Mouse (Mus musculus) CD4-positive, CD25-positive, alpha-beta regulatory T cell, adult 4 months (primary cell): Measurements from ENCODE around the gene Vmn2r96. TPM values are rescaled to one million over a fixed set of nuclear protein-coding genes. Genes with fewer than 3 reads are reported as not detected.
"Not testable (repeated sequence)": the region's sequence is repeated elsewhere in the genome, so short reads cannot be mapped to it uniquely, and the experiment has no call there.

Source experiments
- ATAC-seq: one replicate; pipeline ENCODE4 v1.8.0; 2017
- polyA plus RNA-seq, 2 experiments: library from polyadenylated mRNA; unstranded; fragments of 100-300 nt; shearing (Covaris generic); gene quantifications; one replicate each; pipeline ENCODE4 v1.2.1; 2017

Vmn2r96 gene
- 1 to 10 TPM; 2.2 to 3.7 TPM for polyA plus RNA-seq

- ATAC-seq: not testable (repeated sequence)
Observed at GRCm38 (mm10) chr17:18572851-18573250, at the start of gene Vmn2r96. TSS of gene Vmn2r96 (plus strand) at chr17:18573151.

GRCm38 (mm10) chr17:18523371-18523770 lies 49.6 kb upstream of the Vmn2r96 start:
- no peak for ATAC-seq

GRCm38 (mm10) chr17:18523991-18524390 lies 49.0 kb upstream of the Vmn2r96 start:
- ATAC-seq: no peak

GRCm38 (mm10) chr17:18558212-18559158 lies 14.5 kb upstream of the Vmn2r96 start:
- ATAC-seq: peak; percentile 92

- ATAC-seq: not testable (repeated sequence)
Observed at GRCm38 (mm10) chr17:18566186-18566585, 6.8 kb upstream of the Vmn2r96 start.

- ATAC-seq: peak; percentile 68
Observed at GRCm38 (mm10) chr17:18615151-18615550, 42.2 kb downstream of the Vmn2r96 start.

- no peak for ATAC-seq
Observed at GRCm38 (mm10) chr17:18626532-18626931, 53.6 kb downstream of the Vmn2r96 start.

Other genes starting within 250 kb of the Vmn2r96 start
- under 1 TPM in 1 of 2 experiments, not detected in 1; 0.05 TPM for gene Vmn2r95, start 149.1 kb upstream of the Vmn2r96 start, polyA plus RNA-seq